Mouse (Mus musculus) midbrain, embryonic 10.5 days (tissue): ENCODE data around the gene Igsf21. TPM values are rescaled to one million over a fixed set of nuclear protein-coding genes. Genes with fewer than 3 reads are reported as not detected.
A peak's percentile ranks its signal among the peaks of the same experiment; 100 is the strongest.

Experiments
- DNase-seq: peaks from one replicate; pipeline ENCODE4 v3.0.0-alpha.2; 2017; ENCODE audit warnings: low spot score
- H3K27ac ChIP-seq: fragments of 300-500 bp; sonication (generic); replicated peaks from 2 replicates; pipeline ENCODE4 v1.5.1; 2016; ENCODE audit warnings: mild to moderate bottlenecking
- H3K27me3 ChIP-seq: fragments of 300-500 bp; sonication (generic); 2 replicates; pipeline ENCODE4 v1.6.1; 2016; ENCODE audit warnings: low read depth, mild to moderate bottlenecking; ENCODE audit not compliant: poor library complexity, severe bottlenecking
- H3K36me3 ChIP-seq: fragments of 300-500 bp; sonication (generic); 2 replicates; pipeline ENCODE4 v1.6.1; 2016; ENCODE audit warnings: mild to moderate bottlenecking, moderate library complexity
- H3K4me1 ChIP-seq: fragments of 300-500 bp; sonication (generic); 2 replicates; pipeline ENCODE4 v1.6.1; 2016
- H3K4me3 ChIP-seq: fragments of 300-500 bp; sonication (generic); 2 replicates; pipeline ENCODE4 v1.5.1; 2016; ENCODE audit warnings: mild to moderate bottlenecking, moderate library complexity
- H3K9me3 ChIP-seq: fragments of 300-500 bp; sonication (generic); replicated peaks from 2 replicates; pipeline ENCODE4 v1.6.1; 2016; ENCODE audit warnings: mild to moderate bottlenecking
- WGBS: fragments of 180-500 bp; shearing (Covaris S2); methylation state at CpG from one replicate; pipeline ENCODE4 v1.1.7; 2016; 5-methylcytosine and 5-hydroxymethylcytosine counted together
- polyA plus RNA-seq: library from polyadenylated mRNA; unstranded; fragments of >200 nt; fragmentation: Nextera tagmentation; extraction: Ambion mirVana; gene quantifications from 2 replicates; pipeline ENCODE4 v1.2.1, GENCODE M21; 2016

Gene Igsf21
- polyA plus RNA-seq, 1 experiment from 2014 or later: 9.5 TPM

DNA sequence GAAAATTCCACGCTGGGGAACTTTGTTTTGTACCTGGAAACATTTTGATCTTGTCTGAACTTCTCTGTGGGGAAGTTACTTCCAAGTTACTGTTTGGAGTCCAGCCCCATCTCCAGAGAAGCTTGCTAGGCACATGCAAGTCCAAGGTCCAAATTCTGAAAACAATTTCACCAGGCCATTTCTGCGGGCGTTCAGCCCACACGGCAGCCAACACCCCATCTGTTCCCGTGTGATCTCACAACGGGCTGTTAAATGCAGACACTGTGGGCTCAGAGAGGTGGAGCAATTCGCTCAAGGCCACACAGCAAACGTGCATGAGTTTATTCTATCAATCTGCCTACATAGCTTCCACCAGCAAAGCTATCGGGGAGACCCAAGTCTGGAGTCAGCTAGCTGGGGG is 21.4 kb downstream of the Igsf21 start:
- 81% methylated on average over 9 of the region's 9 CpGs for WGBS
- H3K4me1 ChIP-seq: peaks cover 83% of the 10 kb centered on the region

DNA sequence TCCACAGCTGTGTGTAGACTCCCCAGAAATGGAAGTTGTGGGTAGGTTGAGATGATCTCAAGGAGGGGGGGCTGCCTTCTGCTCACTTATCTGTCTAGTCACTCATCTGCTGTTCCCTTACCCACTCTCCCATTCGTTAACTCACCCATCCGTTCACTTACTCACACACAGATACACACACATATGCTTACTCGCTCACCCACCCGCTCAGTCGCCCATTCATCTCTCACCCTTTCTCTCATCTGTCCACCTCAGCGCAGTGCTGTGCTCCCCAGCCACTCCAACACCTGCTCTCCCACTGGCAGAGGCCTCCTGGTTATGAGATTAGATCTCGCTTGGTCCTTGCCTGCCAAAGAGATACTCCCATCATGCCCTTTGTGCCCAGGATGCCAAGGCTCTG is 22.1 kb downstream of the Igsf21 start:
- Histone ChIP-seq H3K27ac (no peak overlapping the region), H3K36me3 (no peaks in the 10 kb centered on the region), H3K4me1 (peaks cover 90% of the 10 kb centered on the region), H3K9me3 (no peaks in the 10 kb centered on the region), H3K4me3 (no peak overlapping the region), H3K27me3 (peaks cover 70% of the 10 kb centered on the region)
- 86% methylated on average over 7 of the region's 7 CpGs for WGBS
- no peak for DNase-seq

More for the DNA sequence above, 21.4 kb downstream of the Igsf21 start:
- Histone ChIP-seq H3K4me3 (no peak overlapping the region), H3K36me3 (no peaks in the 10 kb centered on the region), H3K27me3 (peaks cover 65% of the 10 kb centered on the region), H3K27ac (no peak overlapping the region), H3K9me3 (no peaks in the 10 kb centered on the region)
- no peak for DNase-seq

DNA sequence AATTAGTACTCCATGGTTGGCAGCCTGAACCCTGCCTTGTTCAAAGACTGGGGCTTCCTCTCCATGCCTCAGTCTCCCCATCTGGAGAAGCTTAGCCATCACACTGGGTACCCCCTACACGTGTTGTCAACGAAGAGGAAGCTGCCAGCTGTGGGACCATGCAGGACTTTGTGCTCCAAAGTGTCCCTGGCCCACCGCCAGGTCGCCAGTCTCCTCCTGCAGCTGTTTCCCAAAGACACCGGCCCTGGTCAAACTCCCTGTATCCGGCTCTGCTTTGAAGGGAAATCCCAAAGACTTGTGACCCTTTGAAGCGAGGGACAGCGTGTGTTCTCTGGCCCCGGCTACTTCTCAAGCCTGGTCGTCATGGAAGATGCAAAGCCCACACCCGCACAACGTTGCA is 23.5 kb downstream of the Igsf21 start:
- 61% methylated on average over 12 of the region's 12 CpGs for WGBS
- H3K36me3 ChIP-seq: no peaks in the 10 kb centered on the region
- no peak for DNase-seq
- H3K9me3 ChIP-seq: no peaks in the 10 kb centered on the region
- peaks cover 74% of the 10 kb centered on the region for H3K27me3 ChIP-seq
- peaks cover 93% of the 10 kb centered on the region for H3K4me1 ChIP-seq
- no peak overlapping the region for H3K4me3 ChIP-seq
- peak overlapping the region; percentile 82; the same call in 1 of the 2 replicates for H3K27ac ChIP-seq

DNA sequence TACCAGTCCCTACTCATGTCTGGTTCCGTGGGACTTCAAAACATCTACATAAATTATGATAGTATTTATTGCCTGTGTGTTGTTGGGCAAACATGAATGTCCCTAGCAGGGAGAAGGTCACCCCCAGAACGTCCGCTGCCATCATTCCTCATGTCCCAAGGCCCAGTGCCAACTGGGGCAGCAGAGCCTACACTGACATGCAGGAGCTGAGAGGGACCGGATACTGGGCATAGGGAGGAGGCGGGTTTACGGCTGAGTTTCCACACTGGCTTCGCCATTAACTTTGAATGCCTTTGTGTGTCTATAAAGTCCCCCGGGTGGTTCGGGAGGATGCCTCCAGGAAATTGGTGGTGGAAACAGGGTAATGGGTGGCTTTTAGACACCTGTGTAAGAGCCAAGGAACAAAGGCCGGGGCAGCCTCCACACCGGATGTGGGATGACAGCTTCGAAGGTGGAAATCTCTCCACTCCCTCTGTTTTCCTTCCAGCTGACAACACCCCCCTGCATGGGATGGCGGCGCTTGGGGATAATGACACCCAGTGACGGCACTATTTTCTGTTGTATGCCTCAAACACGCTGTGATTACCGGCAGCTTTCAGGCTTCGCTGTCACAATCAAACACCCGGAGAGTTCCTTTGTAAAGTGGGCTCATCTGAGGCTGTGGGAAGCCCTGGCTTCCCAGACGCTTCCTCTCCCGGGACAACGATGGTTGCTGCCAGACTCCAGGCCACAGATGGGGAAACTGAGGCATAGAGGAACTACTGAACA is 26.1 kb downstream of the Igsf21 start:
- Histone ChIP-seq H3K36me3 (no peaks in the 10 kb centered on the region), H3K4me3 (no peak overlapping the region), H3K27ac (peak overlapping the region; percentile 82), H3K4me1 (peaks cover 73% of the 10 kb centered on the region), H3K9me3 (no peaks in the 10 kb centered on the region), H3K27me3 (peaks cover 74% of the 10 kb centered on the region)
- no peak for DNase-seq
- 60% methylated on average over 22 of the region's 22 CpGs for WGBS

DNA sequence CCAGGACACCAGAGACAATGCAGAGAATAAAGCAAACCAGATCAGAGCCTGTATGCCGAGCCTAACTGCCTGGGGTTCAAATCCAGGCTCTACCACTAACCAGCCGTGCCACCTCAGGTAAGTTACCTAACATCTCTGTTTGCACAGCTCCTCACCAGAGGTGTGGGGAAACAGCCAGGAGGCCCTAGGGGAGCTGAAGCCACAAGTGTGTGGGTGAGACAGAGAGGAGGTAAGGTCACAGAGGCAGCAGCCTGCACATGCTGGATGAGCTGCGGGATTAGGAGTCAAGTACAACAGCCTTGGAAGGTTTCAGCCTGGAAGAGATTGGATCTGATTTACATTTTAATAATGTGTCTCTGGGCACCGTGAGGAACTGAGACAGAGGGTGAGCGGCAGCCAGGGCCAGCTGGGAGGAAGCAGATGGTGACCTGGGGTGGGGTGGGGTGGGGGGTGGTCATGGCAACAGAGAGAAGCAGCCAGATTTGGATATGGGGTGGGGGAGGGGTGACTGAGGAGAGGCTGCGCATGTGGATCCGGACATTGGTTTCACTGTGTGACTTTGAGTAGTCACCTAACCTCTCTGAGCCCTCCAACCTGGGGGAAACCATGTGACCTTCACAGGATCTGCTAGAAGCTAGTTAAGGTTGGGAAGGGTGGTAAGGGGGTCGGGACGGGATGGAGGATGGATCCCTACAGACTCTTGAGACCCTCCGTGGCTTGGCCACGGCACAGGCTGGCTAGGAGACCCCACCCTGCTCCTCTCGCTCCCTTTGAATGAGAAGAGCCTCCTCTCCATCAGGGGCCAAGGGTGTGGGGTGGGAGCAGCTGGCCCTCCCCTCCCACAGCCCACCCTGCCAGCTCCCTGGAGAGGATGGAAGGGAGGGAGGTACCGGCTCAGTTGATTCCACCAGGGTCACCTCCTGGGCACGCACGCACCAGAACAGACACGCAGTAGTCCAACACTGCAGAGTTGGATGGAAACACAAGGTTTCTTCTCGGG is 27.4 kb downstream of the Igsf21 start:
- no peaks in the 10 kb centered on the region for H3K36me3 ChIP-seq
- H3K27me3 ChIP-seq: peaks cover 82% of the 10 kb centered on the region
- peaks cover 79% of the 10 kb centered on the region for H3K4me1 ChIP-seq
- H3K27ac ChIP-seq: peak overlapping the region; percentile 82
- H3K9me3 ChIP-seq: no peaks in the 10 kb centered on the region
- WGBS: 58% methylated on average over 17 of the region's 17 CpGs
- DNase-seq: peak; percentile 82
- peak overlapping the region; percentile 14; the same call in 1 of the 2 replicates for H3K4me3 ChIP-seq

DNA sequence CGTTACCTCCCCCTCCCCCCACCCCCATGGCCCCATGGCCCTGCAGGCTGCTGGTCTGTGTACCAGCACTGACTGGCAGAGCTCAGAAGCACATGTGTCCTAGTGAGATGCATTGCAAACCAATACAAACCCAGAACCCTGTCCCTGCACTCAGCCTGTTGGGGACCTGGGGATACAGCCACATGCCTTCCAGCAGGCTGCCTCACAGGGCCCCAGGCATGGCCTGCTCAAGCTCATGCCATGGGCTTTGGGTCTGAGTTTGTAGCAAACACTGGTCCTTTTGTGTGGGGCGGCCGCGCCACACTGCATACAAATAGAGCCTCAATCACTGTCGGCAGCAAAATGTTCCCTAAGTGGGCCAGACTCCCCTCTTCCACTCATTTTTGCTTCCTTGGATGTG is 28.2 kb downstream of the Igsf21 start:
- peaks cover 83% of the 10 kb centered on the region for H3K27me3 ChIP-seq
- WGBS: 62% methylated on average over 5 of the region's 5 CpGs
- peak; percentile 29 for DNase-seq
- no peaks in the 10 kb centered on the region for H3K9me3 ChIP-seq
- peaks cover 80% of the 10 kb centered on the region for H3K4me1 ChIP-seq
- peak overlapping the region; percentile 82 for H3K27ac ChIP-seq
- no peak overlapping the region for H3K4me3 ChIP-seq
- H3K36me3 ChIP-seq: no peaks in the 10 kb centered on the region

DNA sequence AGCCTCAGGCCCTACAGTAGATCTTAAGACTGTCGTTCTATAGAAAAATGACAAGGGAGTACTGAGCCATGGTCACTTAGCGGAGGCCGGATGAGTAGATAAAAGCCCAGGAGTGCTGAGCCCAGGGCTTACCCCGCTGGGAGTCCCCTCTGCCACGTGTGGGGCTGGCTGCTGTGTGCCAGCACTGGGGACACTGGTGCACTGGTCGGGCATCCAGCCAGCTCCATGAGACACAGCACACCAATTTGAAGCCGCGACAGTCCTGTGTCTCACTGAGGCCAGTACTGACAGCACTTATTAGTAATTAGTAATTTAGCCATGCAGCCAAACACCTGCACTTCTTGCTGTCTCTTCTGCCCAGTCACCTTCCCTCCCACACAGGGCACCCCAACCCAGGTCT is 28.6 kb downstream of the Igsf21 start:
- H3K4me1 ChIP-seq: peaks cover 79% of the 10 kb centered on the region
- peak overlapping the region; percentile 82 for H3K27ac ChIP-seq
- H3K4me3 ChIP-seq: no peak overlapping the region
- H3K36me3 ChIP-seq: no peaks in the 10 kb centered on the region
- peaks cover 83% of the 10 kb centered on the region for H3K27me3 ChIP-seq
- H3K9me3 ChIP-seq: no peaks in the 10 kb centered on the region
- no peak for DNase-seq
- WGBS: 84% methylated on average over 8 of the region's 8 CpGs

DNA sequence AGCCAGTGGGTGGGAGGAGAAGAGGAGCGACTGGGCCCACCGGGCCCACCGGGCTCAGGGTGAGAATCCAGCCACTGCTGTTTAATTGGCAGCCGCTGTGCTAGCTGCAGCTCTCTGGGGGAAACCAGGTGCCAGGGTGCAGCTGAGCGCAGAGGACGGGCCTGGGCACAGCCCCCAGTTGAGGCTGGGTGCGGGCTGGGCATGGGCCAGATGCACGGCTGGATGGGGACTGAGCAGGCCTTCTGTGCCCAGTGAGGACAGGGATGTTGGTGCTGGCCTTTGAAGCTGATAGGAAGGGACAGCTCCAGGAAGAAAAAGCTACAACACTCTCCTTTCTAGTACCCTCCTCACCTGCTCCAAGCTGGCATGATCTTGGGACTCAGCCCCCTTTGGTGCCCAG is 30.5 kb downstream of the Igsf21 start:
- H3K4me1 ChIP-seq: peaks cover 76% of the 10 kb centered on the region

DNA sequence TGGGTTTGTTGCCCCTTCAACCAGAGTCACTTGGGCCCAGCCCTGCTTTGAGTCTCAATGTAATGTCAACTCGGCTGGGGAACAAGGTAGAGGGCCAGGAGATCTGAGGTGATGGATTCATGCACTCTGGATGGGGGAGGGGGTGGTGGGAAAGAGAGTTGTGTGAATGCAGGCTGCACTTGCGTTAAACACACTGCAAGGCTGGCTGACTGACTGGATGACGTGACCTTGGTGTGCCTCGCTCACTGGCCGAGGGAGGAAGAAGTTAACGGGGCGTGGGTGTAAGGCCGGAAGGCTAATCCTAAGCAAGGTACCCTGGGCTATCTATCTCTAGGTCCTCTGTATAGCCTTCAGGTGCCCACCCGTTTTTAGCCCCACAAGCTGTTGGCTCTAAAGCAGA is 31.4 kb downstream of the Igsf21 start:
- DNase-seq: no peak
- H3K9me3 ChIP-seq: no peaks in the 10 kb centered on the region
- no peak overlapping the region for H3K4me3 ChIP-seq
- H3K27me3 ChIP-seq: peaks cover 72% of the 10 kb centered on the region
- peak overlapping the region; percentile 65 for H3K27ac ChIP-seq
- H3K4me1 ChIP-seq: peaks cover 75% of the 10 kb centered on the region
- 80% methylated on average over 9 of the region's 9 CpGs for WGBS
- H3K36me3 ChIP-seq: no peaks in the 10 kb centered on the region

More for the DNA sequence above, 30.5 kb downstream of the Igsf21 start:
- no peak for DNase-seq
- H3K4me3 ChIP-seq: no peak overlapping the region
- no peaks in the 10 kb centered on the region for H3K36me3 ChIP-seq
- peaks cover 81% of the 10 kb centered on the region for H3K27me3 ChIP-seq
- H3K27ac ChIP-seq: peak overlapping the region; percentile 29; the same call in 1 of the 2 replicates
- H3K9me3 ChIP-seq: no peaks in the 10 kb centered on the region
- 90% methylated on average over 8 of the region's 8 CpGs for WGBS

DNA sequence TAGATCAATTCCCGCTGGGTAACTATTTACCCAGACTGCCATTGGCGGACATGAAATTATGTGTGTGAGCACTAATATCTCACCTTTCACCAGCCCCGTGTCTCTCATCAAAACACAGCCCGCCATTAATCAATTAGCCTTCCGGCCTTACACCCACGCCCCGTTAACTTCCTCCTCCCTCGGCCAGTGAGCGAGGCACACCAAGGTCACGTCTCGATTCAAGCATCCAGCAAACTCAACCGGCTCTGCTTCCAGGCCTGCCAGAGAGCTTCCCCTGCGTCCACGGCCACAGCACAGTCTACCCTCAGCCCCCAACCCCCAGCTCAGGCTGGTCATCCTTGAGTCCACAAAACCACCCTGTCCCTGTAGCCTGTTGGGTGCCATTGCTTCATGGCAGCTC is 32.2 kb downstream of the Igsf21 start:
- no peaks in the 10 kb centered on the region for H3K36me3 ChIP-seq
- peaks cover 75% of the 10 kb centered on the region for H3K4me1 ChIP-seq
- 80% methylated on average over 14 of the region's 14 CpGs for WGBS
- no peak overlapping the region for H3K4me3 ChIP-seq
- peak overlapping the region; percentile 65 for H3K27ac ChIP-seq
- DNase-seq: no peak
- H3K27me3 ChIP-seq: peaks cover 72% of the 10 kb centered on the region
- no peaks in the 10 kb centered on the region for H3K9me3 ChIP-seq

DNA sequence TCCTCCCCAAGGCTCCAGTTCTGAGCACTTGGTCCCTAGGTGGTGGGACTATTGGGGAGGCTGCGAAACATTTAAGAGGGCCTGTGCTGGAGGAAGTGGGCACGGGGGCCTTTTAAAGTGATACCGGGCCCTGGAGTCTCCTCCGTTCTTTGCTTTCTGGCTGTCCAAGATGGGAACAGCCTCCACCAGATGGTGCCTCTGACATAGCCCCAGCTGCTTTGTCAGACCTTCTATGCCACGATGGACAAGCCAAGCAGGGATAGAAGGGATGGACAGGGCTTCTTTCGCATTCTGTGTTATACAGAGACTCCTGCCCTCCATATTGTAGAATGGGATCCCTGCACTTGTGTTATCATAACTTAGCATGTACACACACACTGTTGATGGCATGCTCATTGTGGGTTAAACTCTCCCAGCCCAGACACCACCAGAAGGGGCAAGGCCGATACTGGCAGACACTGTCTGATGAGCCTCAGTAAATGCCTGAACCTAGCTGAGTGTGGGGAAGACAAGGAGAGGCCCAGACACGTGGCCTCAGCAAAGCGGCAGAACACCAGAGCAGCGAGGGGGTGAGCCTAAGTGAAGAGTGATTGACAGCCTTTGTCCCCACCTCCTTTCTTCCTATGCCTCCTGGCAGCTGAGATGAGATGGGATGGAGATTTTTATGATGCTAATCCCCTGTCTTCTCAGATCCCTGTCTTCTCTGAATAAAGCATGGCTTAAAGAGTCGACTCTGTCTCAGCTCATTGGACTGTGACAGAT is 36.3 kb downstream of the Igsf21 start:
- Histone ChIP-seq H3K27me3 (peaks cover 64% of the 10 kb centered on the region), H3K27ac (peak overlapping the region; percentile 77), H3K4me1 (peaks cover 69% of the 10 kb centered on the region), H3K9me3 (no peaks in the 10 kb centered on the region; the same call in 1 of the 2 replicates), H3K4me3 (no peak overlapping the region), H3K36me3 (no peaks in the 10 kb centered on the region)
- DNase-seq: peak; percentile 57
- 60% methylated on average over 11 of the region's 11 CpGs for WGBS

DNA sequence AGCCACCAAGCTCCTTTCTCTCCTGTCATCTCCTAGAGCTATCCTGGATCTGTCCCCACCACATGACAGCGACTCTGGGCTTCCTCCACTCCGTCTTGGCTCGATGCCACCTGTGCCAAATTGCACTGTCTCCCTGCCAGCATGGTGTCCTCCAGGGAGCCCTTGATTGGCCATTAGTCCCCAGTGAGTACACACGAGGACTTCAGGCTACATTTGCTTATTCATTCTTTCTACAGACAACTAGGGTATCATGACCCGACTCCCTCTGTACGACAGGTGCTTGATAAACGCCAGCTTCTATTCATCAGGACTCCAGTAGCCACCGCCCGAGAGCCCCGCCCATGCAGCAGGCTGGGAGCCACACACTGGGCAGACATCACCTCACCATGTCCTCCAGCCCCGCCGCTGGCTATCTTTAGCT is 40.8 kb downstream of the Igsf21 start:
- H3K27ac ChIP-seq: no peak overlapping the region
- peaks cover 45% of the 10 kb centered on the region for H3K4me1 ChIP-seq
- WGBS: 77% methylated on average over 12 of the region's 12 CpGs
- H3K27me3 ChIP-seq: peaks cover 25% of the 10 kb centered on the region
- DNase-seq: no peak
- H3K4me3 ChIP-seq: no peak overlapping the region
- no peaks in the 10 kb centered on the region for H3K36me3 ChIP-seq
- H3K9me3 ChIP-seq: no peaks in the 10 kb centered on the region; the same call in 1 of the 2 replicates
